Mouse (Mus musculus): ENCODE measurements around the gene Acyp2. TPM values are rescaled to one million over a fixed set of nuclear protein-coding genes. Genes with fewer than 3 reads are reported as not detected.
"Not testable (repeated sequence)": the region's sequence is repeated elsewhere in the genome, so short reads cannot be mapped to it uniquely, and the experiment has no call there.

Acyp2 gene
- total and polyA plus RNA-seq, 3 experiments = 48.7 to 90.3 (median 80.7) TPM

- Histone ChIP-seq H3K36me3 (ENCODE audit: control insufficient read depth, insufficient read depth, low read length) (no peaks in the 10 kb centered on the region), H3K27ac (no peak overlapping the region), H3K4me3 (no peak overlapping the region), H3K79me2 (replicated peaks; ENCODE audit: control insufficient read depth, insufficient read depth, low read length) (no peaks in the 10 kb centered on the region), H3K9ac (ENCODE audit: low read depth, low read length) (no peak overlapping the region), H3K4me1 (ENCODE audit: control insufficient read depth, insufficient read depth, low read length) (no peaks in the 10 kb centered on the region; the same call in 1 of the 2 replicates), H3K27me3 (ENCODE audit: control insufficient read depth, insufficient read depth, low read length) (no peaks in the 10 kb centered on the region)
- TF ChIP-seq POLR2A (IDR thresholded peaks at IDR 0.05; ENCODE audit: insufficient read depth, low read depth, low read length) = no peak
- intact Hi-C loops (cut with DNase I) = loop anchor here (2.0 to 10.0 kb wide), 7 partner anchors 252 to 942 kb away; partner anchors contain the start of gene Sptbn1
- 12% methylated on average over 2 of the region's 2 CpGs for WGBS
- peak; percentile 33 to 40 for DNase-seq
These were observed 7.7 kb upstream of the Acyp2 start for GRCm38 (mm10) chr11:30657069-30657468.

GRCm38 (mm10) chr11:30656060-30656459 is 6.7 kb upstream of the Acyp2 start:
- WGBS = 66% methylated on average over 4 of the region's 4 CpGs
- no peak overlapping the region for H3K4me3 ChIP-seq
- no peak for TF ChIP-seq POLR2A (IDR thresholded peaks at IDR 0.05; ENCODE audit: insufficient read depth, low read depth, low read length)
- TF ChIP-seq CTCF (IDR thresholded peaks at IDR 0.05) = no peak
- no peak for TF ChIP-seq EP300 (IDR thresholded peaks at IDR 0.05; ENCODE audit: insufficient read depth, low read depth, low read length)
- no peak overlapping the region for H3K9ac ChIP-seq (ENCODE audit: low read depth, low read length)
- no peak overlapping the region for H3K27ac ChIP-seq
- H3K4me1 ChIP-seq (ENCODE audit: control insufficient read depth, insufficient read depth, low read length) = no peaks in the 10 kb centered on the region; the same call in 1 of the 2 replicates
- intact Hi-C loops (cut with DNase I) = loop anchor here (2.0 to 10.0 kb wide), 7 partner anchors 251 to 941 kb away; partner anchors contain the start of gene Sptbn1
- no peaks in the 10 kb centered on the region for H3K27me3 ChIP-seq (ENCODE audit: control insufficient read depth, insufficient read depth, low read length)
- no peak for DNase-seq
- no peaks in the 10 kb centered on the region for H3K79me2 ChIP-seq (replicated peaks; ENCODE audit: control insufficient read depth, insufficient read depth, low read length)
- no peaks in the 10 kb centered on the region for H3K36me3 ChIP-seq (ENCODE audit: control insufficient read depth, insufficient read depth, low read length)

GRCm38 (mm10) chr11:30650416-30650815 is 1.0 kb upstream of the Acyp2 start:
- no peaks in the 10 kb centered on the region for H3K4me1 ChIP-seq (ENCODE audit: control insufficient read depth, insufficient read depth, low read length)
- no peaks in the 10 kb centered on the region; the same call in 1 of the 2 replicates for H3K36me3 ChIP-seq (ENCODE audit: control insufficient read depth, insufficient read depth, low read length)
- WGBS = 76% methylated on average over 1 of the region's 1 CpGs
- DNase-seq = no peak
- H3K27ac ChIP-seq = no peak overlapping the region
- no peak overlapping the region for H3K4me3 ChIP-seq
- H3K79me2 ChIP-seq (replicated peaks; ENCODE audit: control insufficient read depth, insufficient read depth, low read length) = no peaks in the 10 kb centered on the region
- H3K9ac ChIP-seq (ENCODE audit: low read depth, low read length) = no peak overlapping the region
- intact Hi-C loops (cut with DNase I) = loop anchor here (10.0 kb wide), 2 partner anchors 386 to 936 kb away; partner anchors contain the start of gene Sptbn1
- TF ChIP-seq EP300 (IDR thresholded peaks at IDR 0.05; ENCODE audit: insufficient read depth, low read depth, low read length) = no peak
- no peak for TF ChIP-seq CTCF (IDR thresholded peaks at IDR 0.05)
- TF ChIP-seq POLR2A (IDR thresholded peaks at IDR 0.05; ENCODE audit: insufficient read depth, low read depth, low read length) = no peak
- H3K27me3 ChIP-seq (ENCODE audit: control insufficient read depth, insufficient read depth, low read length) = no peaks in the 10 kb centered on the region

- H3K27me3 ChIP-seq (ENCODE audit: control insufficient read depth, insufficient read depth, low read length) = no peaks in the 10 kb centered on the region
- TF ChIP-seq EP300 (IDR thresholded peaks at IDR 0.05; ENCODE audit: insufficient read depth, low read depth, low read length) = no peak
- no peak for TF ChIP-seq POLR2A (IDR thresholded peaks at IDR 0.05; ENCODE audit: insufficient read depth, low read depth, low read length)
- no peak for TF ChIP-seq CTCF (IDR thresholded peaks at IDR 0.05)
- intact Hi-C loops (cut with DNase I) = no loop called here
- H3K9ac ChIP-seq (ENCODE audit: low read depth, low read length) = no peak overlapping the region
- no peak for DNase-seq
- peaks cover 9% of the 10 kb centered on the region for H3K36me3 ChIP-seq (ENCODE audit: control insufficient read depth, insufficient read depth, low read length)
- H3K27ac ChIP-seq = no peak overlapping the region
- peaks cover 2% of the 10 kb centered on the region for H3K79me2 ChIP-seq (replicated peaks; ENCODE audit: control insufficient read depth, insufficient read depth, low read length)
- H3K4me3 ChIP-seq = no peak overlapping the region
- WGBS = 97% methylated on average over 1 of the region's 1 CpGs
- peaks cover 4% of the 10 kb centered on the region for H3K4me1 ChIP-seq (ENCODE audit: control insufficient read depth, insufficient read depth, low read length)
These were observed 13.7 kb downstream of the Acyp2 start for GRCm38 (mm10) chr11:30635674-30636073.

GRCm38 (mm10) chr11:30630514-30630913 is 18.9 kb downstream of the Acyp2 start:
- H3K4me3 ChIP-seq = no peak overlapping the region
- H3K36me3 ChIP-seq (ENCODE audit: control insufficient read depth, insufficient read depth, low read length) = peaks cover 9% of the 10 kb centered on the region
- H3K79me2 ChIP-seq (replicated peaks; ENCODE audit: control insufficient read depth, insufficient read depth, low read length) = no peaks in the 10 kb centered on the region
- 86% methylated on average over 6 of the region's 6 CpGs for WGBS
- TF ChIP-seq CTCF (IDR thresholded peaks at IDR 0.05) (no peak), EP300 (IDR thresholded peaks at IDR 0.05; ENCODE audit: insufficient read depth, low read depth, low read length) (no peak), POLR2A (IDR thresholded peaks at IDR 0.05; ENCODE audit: insufficient read depth, low read depth, low read length) (no peak)
- no peak overlapping the region for H3K27ac ChIP-seq
- H3K27me3 ChIP-seq (ENCODE audit: control insufficient read depth, insufficient read depth, low read length) = no peaks in the 10 kb centered on the region
- no peak overlapping the region for H3K9ac ChIP-seq (ENCODE audit: low read depth, low read length)
- DNase-seq = no peak
- intact Hi-C loops (cut with DNase I) = no loop called here
- H3K4me1 ChIP-seq (ENCODE audit: control insufficient read depth, insufficient read depth, low read length) = peaks cover 2% of the 10 kb centered on the region

GRCm38 (mm10) chr11:30623218-30623617 is 26.2 kb downstream of the Acyp2 start:
- TF ChIP-seq CTCF (IDR thresholded peaks at IDR 0.05) (no peak), POLR2A (IDR thresholded peaks at IDR 0.05; ENCODE audit: insufficient read depth, low read depth, low read length) (no peak), EP300 (IDR thresholded peaks at IDR 0.05; ENCODE audit: insufficient read depth, low read depth, low read length) (no peak)
- Histone ChIP-seq H3K4me3 (no peak overlapping the region), H3K4me1 (ENCODE audit: control insufficient read depth, insufficient read depth, low read length) (no peaks in the 10 kb centered on the region; the same call in 1 of the 2 replicates), H3K9ac (ENCODE audit: low read depth, low read length) (no peak overlapping the region), H3K27me3 (ENCODE audit: control insufficient read depth, insufficient read depth, low read length) (no peaks in the 10 kb centered on the region), H3K36me3 (ENCODE audit: control insufficient read depth, insufficient read depth, low read length) (peaks cover 2% of the 10 kb centered on the region), H3K27ac (no peak overlapping the region), H3K79me2 (replicated peaks; ENCODE audit: control insufficient read depth, insufficient read depth, low read length) (0 out of 2 replicates have a peak, but pooled peaks cover 1% of the 10 kb centered on the region)
- no peak for DNase-seq
- 73% methylated on average over 2 of the region's 2 CpGs for WGBS
- intact Hi-C loops (cut with DNase I) = no loop called here

- H3K4me1 ChIP-seq (ENCODE audit: control insufficient read depth, insufficient read depth, low read length); H3K27ac ChIP-seq; DNase-seq; H3K9ac ChIP-seq (ENCODE audit: low read depth, low read length); H3K79me2 ChIP-seq (replicated peaks; ENCODE audit: control insufficient read depth, insufficient read depth, low read length); H3K27me3 ChIP-seq (ENCODE audit: control insufficient read depth, insufficient read depth, low read length); intact Hi-C loops (cut with DNase I); H3K4me3 ChIP-seq; H3K36me3 ChIP-seq (ENCODE audit: control insufficient read depth, insufficient read depth, low read length): not testable (repeated sequence)
- WGBS = 91% methylated on average over 1 of the region's 1 CpGs
These were observed 27.7 kb downstream of the Acyp2 start for GRCm38 (mm10) chr11:30621386-30622363.

All from heart, adult 2 months (tissue).